Mouse (Mus musculus): ENCODE measurements around the gene E330009J07Rik. TPM values are rescaled to one million over a fixed set of nuclear protein-coding genes. Genes with fewer than 3 reads are reported as not detected.

E330009J07Rik gene
- total RNA-seq, 1 experiment = 4.1 TPM

DNA sequence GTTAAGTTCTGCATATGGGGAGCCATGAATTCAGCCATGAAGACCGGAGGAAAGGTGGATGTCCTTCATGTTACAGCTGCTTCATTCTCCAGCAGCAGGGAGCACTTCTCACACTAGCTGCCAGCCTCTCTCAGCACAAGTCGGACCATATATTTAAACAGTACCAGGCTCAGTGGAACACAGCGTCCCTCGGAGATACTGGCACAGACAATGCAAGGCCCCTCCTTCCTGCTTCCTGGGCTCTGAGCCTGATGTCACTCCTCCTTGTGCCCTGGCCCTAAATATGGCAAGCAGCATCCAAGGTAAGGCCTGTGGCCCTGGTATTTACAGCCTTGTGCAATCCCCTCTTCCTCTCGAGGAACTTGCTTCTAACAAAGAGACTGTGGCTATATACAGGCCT lies 20.1 kb downstream of the E330009J07Rik start:
- in situ Hi-C loops (cut with MboI; ENCODE audit: low sequenced_read_pairs in 2 of 2, unreplicated experiment in 2 of 2) = no loop called here
- no peak overlapping the region for H3K4me3 ChIP-seq (ENCODE audit: insufficient read depth in 1 of 2, low read depth in 1 of 2, low read length in 2 of 2, poor library complexity in 1 of 2, severe bottlenecking in 1 of 2)
- no peaks in the 10 kb centered on the region for H3K4me1 ChIP-seq (ENCODE audit: control insufficient read depth in 2 of 2, insufficient read depth in 2 of 2, low read length in 2 of 2, poor library complexity in 1 of 2)
- TF ChIP-seq HCFC1 (IDR thresholded peaks at IDR 0.05; ENCODE audit: borderline replicate concordance, insufficient read depth, low read length) = no peak
- TF ChIP-seq MAFK (IDR thresholded peaks at IDR 0.05; ENCODE audit: insufficient read depth, low read depth, low read length) = no peak
- TF ChIP-seq ZC3H11A (IDR thresholded peaks at IDR 0.05; ENCODE audit: borderline replicate concordance, low read depth, low read length) = no peak
- TF ChIP-seq ZNF384 (IDR thresholded peaks at IDR 0.05; ENCODE audit: low read depth, low read length) = no peak
- TF ChIP-seq CHD2 (IDR thresholded peaks at IDR 0.05; ENCODE audit: low read depth, low read length) = no peak
- no peak overlapping the region for H3K9ac ChIP-seq (ENCODE audit: insufficient read depth, low read depth, low read length, poor library complexity, severe bottlenecking)
- no peaks in the 10 kb centered on the region for H3K36me3 ChIP-seq (ENCODE audit: control insufficient read depth, insufficient read depth, low read length, poor library complexity, severe bottlenecking)
- H3K27ac ChIP-seq (ENCODE audit: insufficient read depth, low read depth, low read length, poor library complexity, severe bottlenecking) = no peak overlapping the region
- no peaks in the 10 kb centered on the region for H3K9me3 ChIP-seq (ENCODE audit: control insufficient read depth, insufficient read depth, low read depth, low read length)
- no peak for DNase-seq (ENCODE audit: low read depth, low spot score)

DNA sequence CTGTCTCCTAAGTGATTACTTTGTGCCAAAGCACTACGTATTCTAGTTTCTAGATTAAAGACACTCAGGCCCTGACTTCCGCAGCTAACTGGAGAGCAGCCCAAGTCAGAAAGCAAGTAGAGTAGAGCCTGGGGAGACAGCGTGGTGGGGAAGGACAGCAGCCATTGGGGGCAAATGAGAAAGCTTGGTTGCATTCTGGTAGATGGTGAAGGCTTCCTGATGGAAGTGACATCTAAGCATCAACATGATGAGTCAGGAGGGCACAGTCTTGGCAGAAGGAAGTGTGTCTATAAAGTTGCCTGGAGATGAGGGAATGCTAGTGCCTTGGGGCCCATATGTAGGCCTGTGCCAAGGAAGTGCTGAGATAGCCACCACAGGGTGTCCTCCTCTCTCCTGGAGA lies 22.4 kb downstream of the E330009J07Rik start:
- DNase-seq (ENCODE audit: low read depth, low spot score) = no peak
- H3K36me3 ChIP-seq (ENCODE audit: control insufficient read depth, insufficient read depth, low read length, poor library complexity, severe bottlenecking) = no peaks in the 10 kb centered on the region
- TF ChIP-seq ZC3H11A (IDR thresholded peaks at IDR 0.05; ENCODE audit: borderline replicate concordance, low read depth, low read length) = no peak
- TF ChIP-seq MAFK (IDR thresholded peaks at IDR 0.05; ENCODE audit: insufficient read depth, low read depth, low read length) = no peak
- TF ChIP-seq ZNF384 (IDR thresholded peaks at IDR 0.05; ENCODE audit: low read depth, low read length) = no peak
- TF ChIP-seq CHD2 (IDR thresholded peaks at IDR 0.05; ENCODE audit: low read depth, low read length) = no peak
- TF ChIP-seq HCFC1 (IDR thresholded peaks at IDR 0.05; ENCODE audit: borderline replicate concordance, insufficient read depth, low read length) = no peak

DNA sequence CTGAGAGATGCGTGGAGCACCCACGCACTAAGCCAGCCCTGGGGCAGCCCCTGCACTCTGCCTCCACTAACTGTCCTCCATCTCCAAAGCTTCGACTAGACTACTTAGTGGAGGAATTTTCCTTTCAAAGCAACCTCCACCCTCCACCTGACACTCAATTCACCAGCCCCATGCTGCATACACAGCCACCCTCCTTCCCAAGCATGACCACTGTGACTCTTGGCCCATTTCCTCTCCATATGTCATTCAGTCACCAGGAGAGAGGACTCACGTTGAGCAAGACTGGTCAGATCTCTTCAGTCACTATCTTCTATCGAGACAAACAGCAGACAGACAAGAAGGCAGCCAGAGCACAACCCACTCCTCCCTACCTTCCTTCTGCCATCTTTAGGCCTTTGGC lies 22.9 kb downstream of the E330009J07Rik start:
- Histone ChIP-seq H3K27ac (ENCODE audit: insufficient read depth, low read depth, low read length, poor library complexity, severe bottlenecking) (no peak overlapping the region), H3K4me1 (ENCODE audit: control insufficient read depth in 2 of 2, insufficient read depth in 2 of 2, low read length in 2 of 2, poor library complexity in 1 of 2) (no peaks in the 10 kb centered on the region), H3K36me3 (ENCODE audit: control insufficient read depth, insufficient read depth, low read length, poor library complexity, severe bottlenecking) (peaks cover under 1% of the 10 kb centered on the region; the same call in 1 of the 2 replicates), H3K9ac (ENCODE audit: insufficient read depth, low read depth, low read length, poor library complexity, severe bottlenecking) (no peak overlapping the region), H3K9me3 (ENCODE audit: control insufficient read depth, insufficient read depth, low read depth, low read length) (no peaks in the 10 kb centered on the region), H3K4me3 (ENCODE audit: insufficient read depth in 1 of 2, low read depth in 1 of 2, low read length in 2 of 2, poor library complexity in 1 of 2, severe bottlenecking in 1 of 2) (no peak overlapping the region)
- in situ Hi-C loops (cut with MboI; ENCODE audit: low sequenced_read_pairs in 2 of 2, unreplicated experiment in 2 of 2) = no loop called here
- TF ChIP-seq MAFK (IDR thresholded peaks at IDR 0.05; ENCODE audit: insufficient read depth, low read depth, low read length) = no peak
- TF ChIP-seq CHD2 (IDR thresholded peaks at IDR 0.05; ENCODE audit: low read depth, low read length) = no peak
- no peak for TF ChIP-seq ZNF384 (IDR thresholded peaks at IDR 0.05; ENCODE audit: low read depth, low read length)
- no peak for TF ChIP-seq ZC3H11A (IDR thresholded peaks at IDR 0.05; ENCODE audit: borderline replicate concordance, low read depth, low read length)
- no peak for TF ChIP-seq HCFC1 (IDR thresholded peaks at IDR 0.05; ENCODE audit: borderline replicate concordance, insufficient read depth, low read length)
- DNase-seq (ENCODE audit: low read depth, low spot score) = no peak

More for the DNA sequence above, 22.4 kb downstream of the E330009J07Rik start:
- no peaks in the 10 kb centered on the region for H3K9me3 ChIP-seq (ENCODE audit: control insufficient read depth, insufficient read depth, low read depth, low read length)
- H3K4me3 ChIP-seq (ENCODE audit: insufficient read depth in 1 of 2, low read depth in 1 of 2, low read length in 2 of 2, poor library complexity in 1 of 2, severe bottlenecking in 1 of 2) = no peak overlapping the region
- no peak overlapping the region for H3K9ac ChIP-seq (ENCODE audit: insufficient read depth, low read depth, low read length, poor library complexity, severe bottlenecking)
- in situ Hi-C loops (cut with MboI; ENCODE audit: low sequenced_read_pairs in 2 of 2, unreplicated experiment in 2 of 2) = no loop called here
- H3K4me1 ChIP-seq (ENCODE audit: control insufficient read depth in 2 of 2, insufficient read depth in 2 of 2, low read length in 2 of 2, poor library complexity in 1 of 2) = no peaks in the 10 kb centered on the region
- H3K27ac ChIP-seq (ENCODE audit: insufficient read depth, low read depth, low read length, poor library complexity, severe bottlenecking) = no peak overlapping the region

DNA sequence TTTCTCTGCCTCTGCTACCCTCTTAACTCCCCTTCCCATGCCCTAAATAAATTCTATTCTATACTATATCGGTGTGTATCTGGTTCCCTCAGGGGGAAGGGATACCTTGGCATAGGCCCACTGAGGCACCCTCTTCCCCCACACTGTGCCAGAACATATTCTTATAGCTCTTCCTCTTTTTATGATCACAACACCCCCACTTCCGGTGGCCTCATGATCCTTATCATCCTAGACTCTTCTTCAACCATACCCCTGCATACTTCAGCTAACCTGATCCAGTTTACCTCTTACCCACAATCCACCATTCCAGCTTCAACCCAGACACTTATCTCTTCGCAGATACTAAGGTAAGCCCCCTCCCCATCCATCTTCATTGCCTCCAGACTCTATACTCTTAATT lies 24.9 kb downstream of the E330009J07Rik start:
- H3K9ac ChIP-seq (ENCODE audit: insufficient read depth, low read depth, low read length, poor library complexity, severe bottlenecking) = no peak overlapping the region
- DNase-seq (ENCODE audit: low read depth, low spot score) = no peak
- H3K4me3 ChIP-seq (ENCODE audit: insufficient read depth in 1 of 2, low read depth in 1 of 2, low read length in 2 of 2, poor library complexity in 1 of 2, severe bottlenecking in 1 of 2) = no peak overlapping the region
- H3K27ac ChIP-seq (ENCODE audit: insufficient read depth, low read depth, low read length, poor library complexity, severe bottlenecking) = no peak overlapping the region
- no peaks in the 10 kb centered on the region for H3K4me1 ChIP-seq (ENCODE audit: control insufficient read depth in 2 of 2, insufficient read depth in 2 of 2, low read length in 2 of 2, poor library complexity in 1 of 2)
- peaks cover 5% of the 10 kb centered on the region; the same call in 1 of the 2 replicates for H3K36me3 ChIP-seq (ENCODE audit: control insufficient read depth, insufficient read depth, low read length, poor library complexity, severe bottlenecking)
- H3K9me3 ChIP-seq (ENCODE audit: control insufficient read depth, insufficient read depth, low read depth, low read length) = no peaks in the 10 kb centered on the region
- TF ChIP-seq MAFK (IDR thresholded peaks at IDR 0.05; ENCODE audit: insufficient read depth, low read depth, low read length) (no peak), HCFC1 (IDR thresholded peaks at IDR 0.05; ENCODE audit: borderline replicate concordance, insufficient read depth, low read length) (no peak), ZNF384 (IDR thresholded peaks at IDR 0.05; ENCODE audit: low read depth, low read length) (no peak), ZC3H11A (IDR thresholded peaks at IDR 0.05; ENCODE audit: borderline replicate concordance, low read depth, low read length) (no peak)
- in situ Hi-C loops (cut with MboI; ENCODE audit: low sequenced_read_pairs in 2 of 2, unreplicated experiment in 2 of 2) = no loop called here

Measured in ES-E14 (cell line).